Mouse (Mus musculus) limb, embryonic 14.5 days (tissue): ENCODE measurements around the gene Kazn. TPM values are rescaled to one million over a fixed set of nuclear protein-coding genes. Genes with fewer than 3 reads are reported as not detected.

ENCODE experiments used
- ATAC-seq: fragments of 200-750 bp; cut with Nextera tagmentation; 2 replicates; pipeline ENCODE4 v1.8.0; 2017; ENCODE audit warnings: low read depth, moderate number of reproducible peaks, moderate TSS enrichment; ENCODE audit not compliant: low FRiP score
- DNase-seq: peaks from one replicate; pipeline ENCODE4 v3.0.0-alpha.2; 2015; ENCODE audit warnings: low spot score
- H3K27ac ChIP-seq: fragments of 300-500 bp; sonication (generic); replicated peaks from 2 replicates; pipeline ENCODE4 v1.5.1; 2014; ENCODE audit warnings: low read depth, mild to moderate bottlenecking, low read length, moderate library complexity, mixed read lengths
- H3K27me3 ChIP-seq: fragments of 300-500 bp; sonication (generic); 2 replicates; pipeline ENCODE4 v1.6.1; 2014; ENCODE audit warnings: low read length, mixed read lengths; ENCODE audit not compliant: control insufficient read depth, insufficient read depth
- H3K36me3 ChIP-seq: fragments of 300-500 bp; sonication (generic); 2 replicates; pipeline ENCODE4 v1.6.1; 2014; ENCODE audit warnings: mild to moderate bottlenecking, low read length, moderate library complexity, mixed read lengths; ENCODE audit not compliant: control insufficient read depth, insufficient read depth
- H3K4me1 ChIP-seq: fragments of 300-500 bp; sonication (generic); 2 replicates; pipeline ENCODE4 v1.6.1; 2014; ENCODE audit warnings: antibody characterized with exemption, low read length, mixed read lengths; ENCODE audit not compliant: control insufficient read depth, insufficient read depth
- H3K4me2 ChIP-seq: fragments of 300-500 bp; sonication (generic); replicated peaks from 2 replicates; pipeline ENCODE4 v1.6.1; 2014; ENCODE audit warnings: low read depth, mild to moderate bottlenecking, low read length, moderate library complexity; ENCODE audit not compliant: severe bottlenecking
- H3K4me3 ChIP-seq: fragments of 300-500 bp; sonication (generic); replicated peaks from 2 replicates; pipeline ENCODE4 v1.5.1; 2014; ENCODE audit warnings: low read length
- H3K9ac ChIP-seq: fragments of 300-500 bp; sonication (generic); 2 replicates; pipeline ENCODE4 v1.6.1; 2014; ENCODE audit warnings: mild to moderate bottlenecking, low read depth, low read length, moderate library complexity; ENCODE audit not compliant: severe bottlenecking
- H3K9me3 ChIP-seq: fragments of 300-500 bp; sonication (generic); 2 replicates; pipeline ENCODE4 v1.6.1; 2016; ENCODE audit warnings: low read length; ENCODE audit not compliant: control insufficient read depth
- POLR2A ChIP-seq: fragments of 200-500 bp; IDR thresholded peaks from 2 replicates; pipeline ENCODE4 v1.8.0; 2012; ENCODE audit warnings: inconsistent platforms, mild to moderate bottlenecking, moderate library complexity, borderline replicate concordance; ENCODE audit not compliant: insufficient read depth, insufficient read length; ENCODE audit errors: extremely low read depth
- WGBS: fragments of 180-500 bp; shearing (Covaris S2); extraction: QIAGEN DNeasy Blood & Tissue Kit; methylation state at CpG from one replicate; pipeline ENCODE4 v1.1.7; 2014; 5-methylcytosine and 5-hydroxymethylcytosine counted together
- polyA plus RNA-seq, 2 experiments: library from polyadenylated mRNA; depleted of rRNA in 1 of 2; stranded (reverse) in 1 of 2; unstranded in 1 of 2; fragments of >200 nt; fragmentation: Nextera tagmentation in 1 of 2; extraction: Ambion mirVana in 1 of 2; gene quantifications; 2 replicates each; pipeline versions ENCODE4 v1.2.1 to v1.2.3; 2012 to 2014

Gene Kazn
- polyA plus RNA-seq, 2 experiments: 12.7 to 31.3 TPM

DNA sequence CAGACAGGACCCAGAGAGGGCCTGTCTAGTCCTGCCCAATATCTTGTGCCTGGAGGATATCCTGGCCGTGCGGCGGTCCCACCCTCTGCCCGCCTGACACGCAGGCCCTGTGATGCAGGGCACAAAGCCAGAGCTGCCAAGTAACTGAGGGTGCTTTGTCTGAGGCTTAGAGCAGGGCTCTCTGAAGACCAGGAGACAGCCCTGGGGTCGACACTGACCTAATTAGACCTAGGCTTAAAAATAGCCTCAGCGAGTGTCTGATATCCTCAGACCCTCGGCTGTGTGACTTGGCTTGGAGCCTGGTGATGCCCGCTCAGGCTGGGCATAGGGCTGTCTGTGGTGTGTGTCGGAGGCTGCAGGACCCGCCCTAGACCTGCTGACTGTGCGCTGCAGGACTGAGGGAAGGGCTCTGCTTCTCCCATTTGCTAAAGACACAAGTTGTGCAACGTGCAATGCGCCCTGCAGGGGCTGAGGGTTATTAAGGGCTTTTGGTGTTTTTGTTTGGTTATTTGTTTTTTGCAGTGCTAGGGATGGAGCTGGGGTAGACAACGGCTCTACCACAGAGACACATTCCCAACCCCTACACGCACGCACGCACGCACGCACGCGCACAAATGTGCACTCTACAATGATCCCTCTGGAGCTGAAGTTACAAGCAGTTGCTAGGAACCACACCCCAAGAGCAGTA lies 181.5 kb downstream of the Kazn start:
- Histone ChIP-seq H3K9me3 (no peaks in the 10 kb centered on the region), H3K27me3 (no peaks in the 10 kb centered on the region), H3K36me3 (no peaks in the 10 kb centered on the region), H3K4me3 (no peak overlapping the region), H3K27ac (0 out of 2 replicates have a peak overlapping the region, but pooled peaks have one; percentile 19), H3K9ac (no peak overlapping the region), H3K4me2 (no peak overlapping the region), H3K4me1 (peaks cover 16% of the 10 kb centered on the region)
- DNase-seq (no peak), ATAC-seq (no peak)
- TF ChIP-seq POLR2A: no peak
- WGBS: 77% methylated on average over 22 of the region's 22 CpGs

DNA sequence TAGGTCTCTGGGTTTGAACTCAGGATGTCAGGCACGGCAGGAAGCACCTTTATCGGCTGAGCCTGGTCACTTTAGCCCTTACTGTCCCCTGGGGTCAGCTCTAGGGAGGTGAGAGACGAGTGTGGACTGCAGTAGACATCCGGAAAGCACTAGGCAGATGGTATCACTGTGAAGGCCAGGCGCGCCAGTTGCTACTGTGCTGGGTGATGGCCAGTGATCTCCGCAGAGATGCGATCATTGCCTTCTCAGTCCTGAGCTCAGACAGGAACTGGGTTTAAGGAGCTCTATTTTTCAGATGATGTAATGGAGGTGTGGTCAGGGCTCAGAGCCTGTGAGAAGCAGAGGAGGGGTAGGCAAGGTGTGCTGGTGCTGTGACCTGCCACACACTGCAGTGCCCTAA lies 183.6 kb downstream of the Kazn start:
- Histone ChIP-seq H3K9me3 (no peaks in the 10 kb centered on the region), H3K27me3 (no peaks in the 10 kb centered on the region), H3K4me1 (peaks cover 7% of the 10 kb centered on the region), H3K4me2 (no peak overlapping the region), H3K4me3 (no peak overlapping the region), H3K27ac (no peak overlapping the region), H3K36me3 (no peaks in the 10 kb centered on the region), H3K9ac (no peak overlapping the region)
- DNase-seq: no peak
- ATAC-seq: no peak
- TF ChIP-seq POLR2A: no peak
- WGBS: 70% methylated on average over 8 of the region's 8 CpGs

DNA sequence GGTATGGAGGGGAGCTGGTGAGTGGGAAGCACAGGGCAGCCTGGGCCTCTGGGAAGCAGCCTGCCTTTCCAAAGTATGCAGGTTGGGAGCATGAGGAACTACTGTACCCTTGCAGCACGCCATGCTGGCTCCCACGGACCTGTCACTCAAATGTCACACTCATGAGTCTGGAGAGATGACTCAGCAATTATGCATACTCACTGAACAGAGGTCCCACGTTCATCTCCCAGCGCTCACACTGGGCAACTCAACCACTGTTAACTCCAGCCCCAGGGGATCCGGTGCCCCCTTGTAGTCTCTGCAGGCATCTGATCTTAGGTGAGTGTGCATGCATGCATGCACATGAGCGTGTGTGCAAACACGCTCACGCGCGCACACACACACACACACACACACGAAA lies 184.6 kb downstream of the Kazn start:
- no peaks in the 10 kb centered on the region for H3K27me3 ChIP-seq
- DNase-seq (no peak), ATAC-seq (no peak)
- H3K4me1 ChIP-seq: peaks cover 3% of the 10 kb centered on the region; the same call in 1 of the 2 replicates
- TF ChIP-seq POLR2A: no peak
- no peak overlapping the region for H3K9ac ChIP-seq
- H3K4me3 ChIP-seq: no peak overlapping the region
- no peaks in the 10 kb centered on the region for H3K36me3 ChIP-seq
- 90% methylated on average over 11 of the region's 11 CpGs for WGBS
- H3K4me2 ChIP-seq: no peak overlapping the region
- H3K9me3 ChIP-seq: no peaks in the 10 kb centered on the region
- no peak overlapping the region for H3K27ac ChIP-seq

DNA sequence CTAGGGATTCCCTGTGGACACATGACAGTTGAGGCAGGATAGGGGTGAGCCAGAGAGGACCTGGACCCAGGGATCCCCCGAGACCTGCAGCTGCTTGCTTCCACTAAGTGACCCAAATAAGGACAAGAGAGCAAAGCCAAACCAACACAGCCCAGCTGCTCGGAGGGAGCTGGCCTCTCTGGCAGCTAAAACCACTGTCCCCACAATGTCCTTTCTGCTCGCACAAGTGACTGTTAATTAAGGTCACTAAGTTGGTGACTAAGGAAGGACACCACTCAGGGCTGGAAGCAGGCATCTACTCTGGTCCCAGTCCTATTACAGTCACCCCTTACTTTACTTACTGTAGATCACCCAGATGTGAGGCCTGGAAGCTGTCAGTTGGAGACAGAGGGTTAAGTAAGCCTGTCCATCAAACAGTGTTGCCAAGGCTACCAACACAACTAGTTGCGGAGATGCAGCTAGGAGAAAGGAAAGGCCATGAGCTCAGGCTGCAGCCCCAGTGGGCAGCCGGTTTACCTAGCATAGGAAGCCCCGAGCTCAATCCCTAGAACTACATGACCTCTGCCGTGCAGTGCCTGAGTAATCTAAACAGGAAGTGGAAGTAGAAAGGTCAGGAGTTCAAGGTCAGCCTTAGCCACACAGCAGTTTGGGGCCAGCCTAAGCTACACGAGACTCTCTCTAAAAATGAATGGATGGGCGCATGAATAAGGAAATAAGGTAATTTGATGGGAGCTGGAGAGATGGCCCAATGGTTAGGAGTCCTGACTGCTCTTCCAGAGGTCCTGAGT lies 185.3 kb downstream of the Kazn start:
- 49% methylated on average over 9 of the region's 9 CpGs for WGBS
- ATAC-seq: no peak

DNA sequence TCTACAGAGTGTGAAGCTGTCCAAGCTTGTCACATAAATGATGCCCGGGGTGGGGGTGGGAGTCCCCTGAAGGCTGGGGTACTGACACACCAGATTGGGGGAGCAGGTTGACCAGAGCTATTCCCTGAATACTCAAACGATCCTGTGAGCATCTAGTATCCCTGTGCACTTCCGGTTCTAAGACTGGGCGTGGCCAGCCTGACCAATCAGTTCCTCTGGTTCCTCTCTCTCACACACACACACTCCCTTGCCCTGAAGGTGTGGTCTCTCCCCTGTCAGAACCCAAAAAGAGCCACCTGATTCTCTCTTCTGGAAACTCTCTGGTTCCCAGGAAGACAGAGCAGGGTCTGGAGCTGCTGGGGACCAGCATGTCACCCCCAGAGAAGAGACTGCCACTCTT lies 185.9 kb downstream of the Kazn start:
- no peak for TF ChIP-seq POLR2A
- DNase-seq: no peak
- ATAC-seq: no peak

More for the DNA sequence above, 185.3 kb downstream of the Kazn start:
- no peak overlapping the region for H3K27ac ChIP-seq
- H3K9ac ChIP-seq: no peak overlapping the region
- H3K9me3 ChIP-seq: no peaks in the 10 kb centered on the region
- no peaks in the 10 kb centered on the region for H3K36me3 ChIP-seq
- peaks cover 3% of the 10 kb centered on the region; the same call in 1 of the 2 replicates for H3K4me1 ChIP-seq
- no peak overlapping the region for H3K4me2 ChIP-seq
- DNase-seq: no peak
- H3K27me3 ChIP-seq: no peaks in the 10 kb centered on the region
- no peak overlapping the region for H3K4me3 ChIP-seq
- TF ChIP-seq POLR2A: no peak

More for the DNA sequence above, 185.9 kb downstream of the Kazn start:
- Histone ChIP-seq H3K4me3 (no peak overlapping the region), H3K4me1 (peaks cover 3% of the 10 kb centered on the region; the same call in 1 of the 2 replicates), H3K9ac (no peak overlapping the region), H3K36me3 (no peaks in the 10 kb centered on the region), H3K27ac (no peak overlapping the region), H3K27me3 (no peaks in the 10 kb centered on the region), H3K4me2 (no peak overlapping the region), H3K9me3 (no peaks in the 10 kb centered on the region)
- 43% methylated on average over 4 of the region's 4 CpGs for WGBS
